Mouse (Mus musculus) frontal cortex, adult 2 months (tissue): ENCODE measurements around the gene Thbs1. TPM values are rescaled to one million over a fixed set of nuclear protein-coding genes. Genes with fewer than 3 reads are reported as not detected.
"Not testable (repeated sequence)": the region's sequence is repeated elsewhere in the genome, so short reads cannot be mapped to it uniquely, and the experiment has no call there.

ENCODE experiments used
- DNase-seq, 2 experiments: peaks; one replicate each; pipeline ENCODE4 v3.0.0; 2022; ENCODE audit warnings: low spot score in 1 of 2; ENCODE audit errors: extremely low spot score in 1 of 2
- polyA plus RNA-seq: library from polyadenylated mRNA; depleted of rRNA; stranded (reverse); fragments of >200 nt; gene quantifications from 2 replicates; pipeline ENCODE4 v1.2.3, GENCODE M21; 2012; rRNA removed

The Thbs1 gene
- polyA plus RNA-seq, 1 experiment = 1.1 TPM

GRCm38 (mm10) chr2:118141651-118142050 is 30.0 kb downstream of the Thbs1 start:
- no peak for DNase-seq

GRCm38 (mm10) chr2:118147749-118148148 is 36.1 kb downstream of the Thbs1 start:
- not testable (repeated sequence) for DNase-seq

DNA sequence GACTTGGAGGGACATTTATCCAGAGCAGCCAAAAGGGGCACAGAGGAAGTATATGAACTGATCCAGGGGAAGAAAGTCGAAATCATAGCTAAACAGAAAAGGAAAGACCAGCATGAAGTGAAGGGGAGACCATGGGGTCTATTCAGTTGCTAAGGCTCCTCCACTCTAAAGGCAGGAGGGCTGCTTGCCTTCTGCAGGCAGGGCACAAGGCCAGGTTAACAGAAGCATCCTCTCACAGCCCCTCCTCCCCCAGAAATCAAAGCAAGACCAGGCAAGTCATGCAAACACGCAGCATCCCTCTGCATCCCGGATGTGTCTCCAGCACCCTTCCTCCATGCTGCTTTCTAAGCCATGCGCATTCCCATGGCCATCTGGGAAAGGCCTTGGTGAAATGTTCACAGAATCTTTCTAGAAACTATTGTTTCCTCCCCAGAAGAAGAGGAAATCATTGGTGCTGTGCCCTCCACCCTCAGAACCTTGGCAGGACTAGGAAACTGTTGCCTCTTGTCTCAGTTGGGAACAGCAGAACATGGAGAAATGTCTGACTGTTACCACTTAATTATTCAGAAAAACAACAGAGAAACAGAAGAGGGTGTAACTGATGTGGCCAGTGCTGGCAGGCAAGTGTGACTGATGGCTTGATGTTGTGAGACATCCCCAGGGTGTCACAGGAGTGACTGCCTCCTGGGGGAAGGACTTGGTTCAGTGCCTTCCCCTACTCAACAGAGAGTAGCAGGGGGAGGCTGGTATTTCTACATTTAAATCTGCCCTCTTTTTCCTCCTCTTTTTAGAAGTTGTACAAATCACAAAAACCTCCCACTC is 36.9 kb downstream of the Thbs1 start:
- DNase-seq = peak in 1 of 2 experiments; percentile 12

GRCm38 (mm10) chr2:118149855-118150563 is 38.3 kb downstream of the Thbs1 start:
- DNase-seq = peak; percentile 33 to 79

DNA sequence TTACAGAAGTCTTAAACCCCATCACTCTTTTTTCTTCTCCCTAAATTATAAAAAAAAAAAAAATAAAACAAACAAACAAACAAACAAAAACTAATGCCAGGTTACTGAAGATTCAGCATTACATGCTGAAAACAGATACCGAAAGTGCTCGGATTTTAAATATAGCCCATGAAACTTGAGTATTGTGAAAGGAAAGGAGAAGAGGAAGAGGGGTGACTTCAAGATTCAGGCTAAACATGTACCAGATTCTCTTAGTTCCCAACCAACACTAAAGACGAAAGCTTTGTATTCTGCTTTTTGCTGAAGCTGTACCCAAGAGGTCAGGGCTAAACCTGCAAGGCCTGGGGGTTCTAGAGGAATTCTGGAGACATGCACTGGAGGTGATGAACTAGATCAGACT is 46.4 kb downstream of the Thbs1 start:
- no peak for DNase-seq

GRCm38 (mm10) chr2:118159126-118159525 is 47.5 kb downstream of the Thbs1 start:
- DNase-seq = no peak

DNA sequence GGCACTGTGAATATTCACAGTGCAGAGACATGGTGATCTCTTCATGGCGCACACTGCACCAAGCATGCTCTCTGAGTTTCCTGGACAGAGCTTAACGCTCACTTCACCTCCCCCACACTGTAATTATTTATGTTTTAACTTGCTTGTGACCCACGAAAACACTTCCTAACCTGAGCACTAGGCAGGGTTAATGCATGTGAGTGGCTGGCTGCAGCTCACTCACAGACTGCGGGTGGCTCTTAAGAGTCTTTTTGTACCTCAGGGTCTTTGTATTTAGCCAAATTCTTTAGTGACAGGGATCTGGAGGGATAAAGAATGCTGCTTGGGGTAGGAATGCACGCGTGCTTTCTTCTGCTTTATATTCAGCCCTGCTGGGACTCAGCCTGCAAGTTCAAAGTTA is 48.9 kb downstream of the Thbs1 start:
- DNase-seq = no peak

- no peak for DNase-seq
Measured at GRCm38 (mm10) chr2:118160991-118161390, 49.3 kb downstream of the Thbs1 start.

DNA sequence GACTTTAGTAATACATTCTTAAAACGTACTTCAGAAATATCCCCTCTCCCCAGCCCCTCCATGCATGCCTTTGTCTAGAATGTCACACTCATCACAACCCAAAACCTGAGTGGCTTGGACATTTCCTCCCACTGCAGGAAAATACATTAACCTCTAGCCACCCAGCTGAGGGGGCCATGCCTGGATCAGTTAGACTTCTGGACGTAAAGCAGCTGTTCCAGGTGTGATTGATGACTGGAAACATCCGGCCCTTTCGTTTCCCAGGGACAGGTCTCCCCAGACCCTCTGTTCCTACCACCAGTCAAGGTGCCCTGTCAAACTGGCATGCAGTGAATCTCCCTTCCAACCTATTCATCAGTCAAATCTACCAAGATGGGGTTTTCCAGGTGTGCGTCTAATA is 50.8 kb downstream of the Thbs1 start:
- DNase-seq = no peak

- DNase-seq = no peak
Measured at GRCm38 (mm10) chr2:118164137-118164536, 52.5 kb downstream of the Thbs1 start.

- no peak for DNase-seq
Measured at GRCm38 (mm10) chr2:118165691-118166090, 54.0 kb downstream of the Thbs1 start.

GRCm38 (mm10) chr2:118167731-118168130 is 56.1 kb downstream of the Thbs1 start:
- DNase-seq = no peak

- DNase-seq = no peak
Measured at GRCm38 (mm10) chr2:118168225-118168624, 56.5 kb downstream of the Thbs1 start.

DNA sequence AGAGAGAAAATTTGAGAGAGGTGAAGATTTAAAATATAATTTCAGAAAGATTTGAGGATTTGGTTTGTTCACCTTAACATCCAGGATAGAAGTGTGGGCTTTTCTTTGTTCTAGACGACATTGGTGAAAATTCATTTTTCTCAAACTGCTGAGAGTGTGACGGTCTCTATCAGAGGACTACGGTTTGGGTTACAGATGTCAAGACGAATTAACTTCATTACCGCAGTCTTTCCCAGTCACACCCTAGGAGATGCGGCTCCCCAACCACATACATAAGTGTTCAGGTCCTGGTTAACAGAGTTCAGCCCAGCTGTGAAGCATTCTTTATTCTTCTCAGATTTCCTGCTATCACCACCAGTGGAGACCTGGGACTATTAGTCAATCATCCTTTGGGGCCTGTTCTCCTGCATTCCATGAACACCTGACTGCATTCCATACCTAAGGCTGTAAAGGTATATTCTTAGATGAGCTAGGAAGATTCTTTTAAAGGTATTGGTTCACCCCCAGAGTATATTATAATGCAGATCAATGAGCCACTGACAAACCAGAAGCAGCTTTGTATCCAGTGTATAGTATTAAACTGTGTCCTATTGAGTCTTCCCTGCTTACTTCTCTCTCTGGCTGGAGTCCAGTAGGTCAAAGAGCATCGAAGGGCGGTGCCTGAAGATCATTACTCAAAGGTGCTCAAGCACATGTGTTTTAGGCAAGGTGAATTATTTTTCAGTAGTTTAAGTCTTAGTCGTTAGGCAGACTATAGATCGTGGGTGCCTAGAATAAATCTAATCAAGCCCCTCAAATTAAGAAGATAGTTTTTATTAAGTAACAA is 63.1 kb downstream of the Thbs1 start:
- DNase-seq = no peak

Other genes starting within 250 kb of the Thbs1 start
- gene Fsip1, start 145.1 kb downstream of the Thbs1 start, polyA plus RNA-seq = 0.50 and 0.80 TPM in 2 replicates